Mouse (Mus musculus): ENCODE measurements around the gene Slc5a2. TPM values are rescaled to one million over a fixed set of nuclear protein-coding genes. Genes with fewer than 3 reads are reported as not detected.

Slc5a2 gene
- polyA plus RNA-seq, 1 experiment from 2014 or later: not detected

- peaks cover 5% of the 10 kb centered on the region; the same call in 1 of the 2 replicates for H3K36me3 ChIP-seq (ENCODE audit: control insufficient read depth, insufficient read depth, low read length)
- ATAC-seq (ENCODE audit: insufficient number of reproducible peaks, low FRiP score, low TSS enrichment, low read depth): peak; percentile 67
- 0% methylated on average over 25 of the region's 25 CpGs for WGBS
Observed at GRCm38 (mm10) chr7:128237593-128237926, 27.9 kb upstream of the Slc5a2 start.

DNA sequence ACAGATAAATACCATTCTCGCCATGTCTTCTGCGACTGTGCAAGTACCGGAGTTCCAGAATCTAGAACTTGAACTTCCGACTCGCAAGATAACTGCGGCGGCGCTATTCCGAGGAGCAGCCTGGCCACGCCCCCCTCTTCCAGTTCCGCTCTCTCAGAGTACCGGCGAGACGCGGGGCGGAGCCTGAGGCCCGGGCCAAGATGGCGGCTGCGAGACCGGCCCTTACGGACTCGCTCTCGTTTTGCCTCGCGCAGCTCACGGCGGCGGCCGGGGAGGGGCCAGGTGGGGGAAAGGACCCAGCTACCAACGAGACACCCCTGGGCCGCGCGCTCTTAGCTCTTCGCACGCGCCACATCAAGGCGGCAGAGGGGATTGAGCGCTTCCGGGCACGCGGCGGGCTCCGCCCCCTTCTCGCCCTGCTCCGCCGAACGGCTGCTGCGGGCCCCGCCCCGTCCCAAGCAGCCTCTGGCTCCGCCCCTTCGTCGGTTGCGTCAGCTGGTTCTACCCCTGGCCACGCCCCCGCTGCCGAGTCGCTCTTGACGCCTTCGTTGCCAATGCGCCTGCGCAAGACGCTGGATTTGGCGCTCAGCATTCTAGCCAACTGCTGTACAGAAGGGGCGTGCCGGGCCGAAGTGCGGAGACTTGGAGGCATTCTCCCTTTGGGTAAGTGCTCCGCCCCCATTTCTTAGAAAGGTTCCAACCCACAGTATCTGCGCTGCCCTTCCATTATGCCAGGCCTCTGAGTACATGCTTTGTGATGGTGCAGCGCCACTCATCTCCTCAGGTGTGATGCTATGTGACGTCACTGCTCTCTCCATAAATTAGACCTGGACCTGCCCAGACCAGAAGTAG lies 27.3 kb upstream of the Slc5a2 start, which contains the start of gene 9130023H24Rik:
Gene 9130023H24Rik (minus strand): TSS at position 105 of the 852 bp plus-strand sequence.
- Histone ChIP-seq H3K4me3 (ENCODE audit: low read depth, low read length) (peak within 1 kb of the TSS; percentile 63), H3K4me1 (ENCODE audit: control insufficient read depth, insufficient read depth, low read length) (0 out of 2 replicates have a peak, but pooled peaks cover 3% of the 10 kb centered on the region), H3K4me2 (ENCODE audit: low read depth, severe bottlenecking) (peak within 1 kb of the TSS; percentile 84), H3K27me3 (ENCODE audit: control insufficient read depth, insufficient read depth, low read length) (no peaks in the 10 kb centered on the region), H3K9ac (ENCODE audit: low read length) (peak within 1 kb of the TSS; percentile 77), H3K27ac (replicated peaks; ENCODE audit: low read depth, low read length) (peak within 1 kb of the TSS; percentile 90), H3K36me3 (ENCODE audit: control insufficient read depth, insufficient read depth, low read length) (peaks cover 8% of the 10 kb centered on the region; the same call in 1 of the 2 replicates), H3K9me3 (ENCODE audit: control insufficient read depth, low read length) (no peaks in the 10 kb centered on the region)
- ATAC-seq (ENCODE audit: insufficient number of reproducible peaks, low FRiP score, low TSS enrichment, low read depth) (peak; percentile 92), DNase-seq (ENCODE audit: low spot score) (peak; percentile 100)
- WGBS: under 1% methylated on average over 72 of the region's 72 CpGs

More at GRCm38 (mm10) chr7:128237593-128237926, 27.9 kb upstream of the Slc5a2 start:
- H3K4me1 ChIP-seq (ENCODE audit: control insufficient read depth, insufficient read depth, low read length): peaks cover 3% of the 10 kb centered on the region; the same call in 1 of the 2 replicates
- no peaks in the 10 kb centered on the region for H3K9me3 ChIP-seq (ENCODE audit: control insufficient read depth, low read length)
- peak overlapping the region; percentile 68 for H3K9ac ChIP-seq (ENCODE audit: low read length)
- H3K27me3 ChIP-seq (ENCODE audit: control insufficient read depth, insufficient read depth, low read length): no peaks in the 10 kb centered on the region
- peak overlapping the region; percentile 90 for H3K27ac ChIP-seq (replicated peaks; ENCODE audit: low read depth, low read length)
- H3K4me2 ChIP-seq (ENCODE audit: low read depth, severe bottlenecking): peak overlapping the region; percentile 84
- H3K4me3 ChIP-seq (ENCODE audit: low read depth, low read length): peak overlapping the region; percentile 63
- no peak for DNase-seq (ENCODE audit: low spot score)

GRCm38 (mm10) chr7:128238991-128239390 lies 26.5 kb upstream of the Slc5a2 start:
- ATAC-seq (ENCODE audit: insufficient number of reproducible peaks, low FRiP score, low TSS enrichment, low read depth) (no peak), DNase-seq (ENCODE audit: low spot score) (peak; percentile 60)
- H3K27me3 ChIP-seq (ENCODE audit: control insufficient read depth, insufficient read depth, low read length): no peaks in the 10 kb centered on the region
- no peak overlapping the region for H3K9ac ChIP-seq (ENCODE audit: low read length)
- no peaks in the 10 kb centered on the region for H3K9me3 ChIP-seq (ENCODE audit: control insufficient read depth, low read length)
- H3K36me3 ChIP-seq (ENCODE audit: control insufficient read depth, insufficient read depth, low read length): peaks cover 8% of the 10 kb centered on the region; the same call in 1 of the 2 replicates
- H3K4me1 ChIP-seq (ENCODE audit: control insufficient read depth, insufficient read depth, low read length): 0 out of 2 replicates have a peak, but pooled peaks cover 3% of the 10 kb centered on the region
- 28% methylated on average over 4 of the region's 4 CpGs for WGBS
- peak overlapping the region; percentile 58 for H3K4me2 ChIP-seq (ENCODE audit: low read depth, severe bottlenecking)
- peak overlapping the region; percentile 63; the same call in 1 of the 2 replicates for H3K4me3 ChIP-seq (ENCODE audit: low read depth, low read length)
- no peak overlapping the region for H3K27ac ChIP-seq (replicated peaks; ENCODE audit: low read depth, low read length)

GRCm38 (mm10) chr7:128240131-128240784 lies 25.2 kb upstream of the Slc5a2 start:
- DNase-seq (ENCODE audit: low spot score): no peak
- Histone ChIP-seq H3K9ac (ENCODE audit: low read length) (no peak overlapping the region), H3K27ac (replicated peaks; ENCODE audit: low read depth, low read length) (no peak overlapping the region)

GRCm38 (mm10) chr7:128242331-128242730 lies 23.1 kb upstream of the Slc5a2 start:
- Histone ChIP-seq H3K9me3 (ENCODE audit: control insufficient read depth, low read length) (no peaks in the 10 kb centered on the region), H3K27ac (replicated peaks; ENCODE audit: low read depth, low read length) (no peak overlapping the region), H3K36me3 (ENCODE audit: control insufficient read depth, insufficient read depth, low read length) (peaks cover 16% of the 10 kb centered on the region), H3K27me3 (ENCODE audit: control insufficient read depth, insufficient read depth, low read length) (no peaks in the 10 kb centered on the region), H3K4me1 (ENCODE audit: control insufficient read depth, insufficient read depth, low read length) (peaks cover 9% of the 10 kb centered on the region; the same call in 1 of the 2 replicates), H3K4me3 (ENCODE audit: low read depth, low read length) (no peak overlapping the region), H3K9ac (ENCODE audit: low read length) (no peak overlapping the region), H3K4me2 (ENCODE audit: low read depth, severe bottlenecking) (no peak overlapping the region)
- WGBS: 94% methylated on average over 16 of the region's 16 CpGs
- DNase-seq (ENCODE audit: low spot score) (no peak), ATAC-seq (ENCODE audit: insufficient number of reproducible peaks, low FRiP score, low TSS enrichment, low read depth) (no peak)

More at GRCm38 (mm10) chr7:128240131-128240784, 25.2 kb upstream of the Slc5a2 start:
- H3K36me3 ChIP-seq (ENCODE audit: control insufficient read depth, insufficient read depth, low read length): peaks cover 16% of the 10 kb centered on the region
- no peaks in the 10 kb centered on the region for H3K27me3 ChIP-seq (ENCODE audit: control insufficient read depth, insufficient read depth, low read length)
- 94% methylated on average over 27 of the region's 27 CpGs for WGBS
- H3K4me1 ChIP-seq (ENCODE audit: control insufficient read depth, insufficient read depth, low read length): 0 out of 2 replicates have a peak, but pooled peaks cover 3% of the 10 kb centered on the region
- no peak overlapping the region for H3K4me2 ChIP-seq (ENCODE audit: low read depth, severe bottlenecking)
- no peak overlapping the region for H3K4me3 ChIP-seq (ENCODE audit: low read depth, low read length)
- no peak for ATAC-seq (ENCODE audit: insufficient number of reproducible peaks, low FRiP score, low TSS enrichment, low read depth)
- H3K9me3 ChIP-seq (ENCODE audit: control insufficient read depth, low read length): no peaks in the 10 kb centered on the region

GRCm38 (mm10) chr7:128243921-128244320 lies 21.5 kb upstream of the Slc5a2 start:
- ATAC-seq (ENCODE audit: insufficient number of reproducible peaks, low FRiP score, low TSS enrichment, low read depth) (no peak), DNase-seq (ENCODE audit: low spot score) (no peak)
- no peak overlapping the region for H3K9ac ChIP-seq (ENCODE audit: low read length)
- no peak overlapping the region for H3K4me2 ChIP-seq (ENCODE audit: low read depth, severe bottlenecking)
- H3K27me3 ChIP-seq (ENCODE audit: control insufficient read depth, insufficient read depth, low read length): no peaks in the 10 kb centered on the region
- H3K36me3 ChIP-seq (ENCODE audit: control insufficient read depth, insufficient read depth, low read length): peaks cover 16% of the 10 kb centered on the region
- 62% methylated on average over 10 of the region's 10 CpGs for WGBS
- no peak overlapping the region for H3K27ac ChIP-seq (replicated peaks; ENCODE audit: low read depth, low read length)
- H3K9me3 ChIP-seq (ENCODE audit: control insufficient read depth, low read length): no peaks in the 10 kb centered on the region
- H3K4me3 ChIP-seq (ENCODE audit: low read depth, low read length): no peak overlapping the region
- H3K4me1 ChIP-seq (ENCODE audit: control insufficient read depth, insufficient read depth, low read length): peaks cover 9% of the 10 kb centered on the region; the same call in 1 of the 2 replicates

DNA sequence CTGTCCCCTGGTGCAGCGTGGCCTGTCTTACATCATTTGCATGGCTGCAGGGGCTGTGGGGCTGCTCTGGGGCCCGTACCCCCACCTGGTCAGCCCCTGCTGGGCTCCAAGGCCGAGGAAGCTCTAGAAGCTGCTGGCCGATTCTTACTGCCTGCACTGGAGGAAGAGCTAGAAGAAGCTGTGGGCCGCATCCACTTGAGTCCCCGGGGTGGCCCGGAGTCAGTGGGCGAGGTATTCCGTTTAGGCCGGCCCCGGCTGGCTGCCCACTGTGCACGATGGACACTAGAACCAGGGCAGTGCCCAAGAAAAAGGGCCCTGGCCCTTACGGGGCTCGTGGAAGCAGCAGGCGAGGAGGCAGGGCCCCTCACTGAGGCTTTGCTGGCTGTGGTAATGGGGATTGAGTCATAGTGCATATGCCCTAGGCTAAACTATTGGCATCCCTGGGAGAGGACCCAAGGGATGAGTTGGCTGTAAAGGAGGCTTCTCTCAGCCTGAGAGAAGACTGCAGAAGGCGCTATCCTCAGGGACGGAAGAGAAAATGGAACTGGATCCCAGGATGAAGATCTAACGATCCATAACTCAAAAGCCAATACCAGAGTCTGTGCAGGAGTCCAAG lies 20.9 kb upstream of the Slc5a2 start:
- no peak overlapping the region for H3K4me3 ChIP-seq (ENCODE audit: low read depth, low read length)

DNA sequence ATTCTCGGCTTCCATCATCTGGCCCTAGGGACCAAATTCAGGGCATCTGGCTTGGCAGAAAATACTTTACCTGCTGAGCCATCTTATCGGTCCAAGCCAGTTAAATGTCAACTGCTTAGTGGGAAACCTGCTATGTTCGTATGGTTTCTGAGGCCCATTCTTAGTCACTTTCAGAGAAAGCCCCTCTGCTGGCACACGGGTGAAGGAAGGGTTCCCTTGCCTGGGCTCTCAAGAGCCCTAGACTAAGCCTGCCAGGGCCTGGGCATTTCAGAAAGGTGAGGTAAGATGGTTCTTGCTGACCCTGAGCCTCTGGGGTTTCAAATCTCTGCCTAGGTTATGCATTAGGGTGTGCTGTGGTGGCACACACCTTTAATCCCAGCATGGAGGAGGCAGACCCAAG lies 19.9 kb upstream of the Slc5a2 start:
- Histone ChIP-seq H3K27me3 (ENCODE audit: control insufficient read depth, insufficient read depth, low read length) (no peaks in the 10 kb centered on the region), H3K9me3 (ENCODE audit: control insufficient read depth, low read length) (no peaks in the 10 kb centered on the region), H3K4me3 (ENCODE audit: low read depth, low read length) (no peak overlapping the region), H3K27ac (replicated peaks; ENCODE audit: low read depth, low read length) (no peak overlapping the region), H3K4me2 (ENCODE audit: low read depth, severe bottlenecking) (0 out of 2 replicates have a peak overlapping the region, but pooled peaks have one; percentile 7), H3K4me1 (ENCODE audit: control insufficient read depth, insufficient read depth, low read length) (peaks cover 6% of the 10 kb centered on the region; the same call in 1 of the 2 replicates), H3K9ac (ENCODE audit: low read length) (no peak overlapping the region), H3K36me3 (ENCODE audit: control insufficient read depth, insufficient read depth, low read length) (peaks cover 16% of the 10 kb centered on the region)
- WGBS: 85% methylated on average over 4 of the region's 4 CpGs
- no peak for ATAC-seq (ENCODE audit: insufficient number of reproducible peaks, low FRiP score, low TSS enrichment, low read depth)
- no peak for DNase-seq (ENCODE audit: low spot score)

More for the DNA sequence above, 20.9 kb upstream of the Slc5a2 start:
- peaks cover 6% of the 10 kb centered on the region; the same call in 1 of the 2 replicates for H3K4me1 ChIP-seq (ENCODE audit: control insufficient read depth, insufficient read depth, low read length)
- ATAC-seq (ENCODE audit: insufficient number of reproducible peaks, low FRiP score, low TSS enrichment, low read depth): no peak
- peaks cover 16% of the 10 kb centered on the region for H3K36me3 ChIP-seq (ENCODE audit: control insufficient read depth, insufficient read depth, low read length)
- no peaks in the 10 kb centered on the region for H3K27me3 ChIP-seq (ENCODE audit: control insufficient read depth, insufficient read depth, low read length)
- H3K27ac ChIP-seq (replicated peaks; ENCODE audit: low read depth, low read length): 0 out of 2 replicates have a peak overlapping the region, but pooled peaks have one; percentile 30
- H3K9me3 ChIP-seq (ENCODE audit: control insufficient read depth, low read length): no peaks in the 10 kb centered on the region
- WGBS: 88% methylated on average over 18 of the region's 18 CpGs
- H3K4me2 ChIP-seq (ENCODE audit: low read depth, severe bottlenecking): no peak overlapping the region
- no peak overlapping the region for H3K9ac ChIP-seq (ENCODE audit: low read length)
- no peak for DNase-seq (ENCODE audit: low spot score)
